Mouse (Mus musculus): ENCODE measurements around the gene Olfr183. TPM values are rescaled to one million over a fixed set of nuclear protein-coding genes. Genes with fewer than 3 reads are reported as not detected.

Gene Olfr183
- polyA plus RNA-seq, 1 experiment from 2014 or later, result not detected

Other genes with a start within 250 kb of the Olfr183 start
- gene Olfr172, start 232.2 kb upstream of the Olfr183 start, polyA plus RNA-seq (2014; fragmentation: Nextera tagmentation; extraction: Ambion mirVana), result not detected in 2 replicates
- not detected in 2 replicates for gene Olfr173, start 195.1 kb upstream of the Olfr183 start, polyA plus RNA-seq (2014; fragmentation: Nextera tagmentation; extraction: Ambion mirVana)
- gene Olfr175-ps1, start 168.6 kb upstream of the Olfr183 start, polyA plus RNA-seq (2014; fragmentation: Nextera tagmentation; extraction: Ambion mirVana), result not detected in 2 replicates
- gene Olfr177, start 120.6 kb upstream of the Olfr183 start, polyA plus RNA-seq (2014; fragmentation: Nextera tagmentation; extraction: Ambion mirVana), result not detected in 2 replicates
- not detected in 2 replicates for gene Olfr178, start 103.3 kb upstream of the Olfr183 start, polyA plus RNA-seq (2014; fragmentation: Nextera tagmentation; extraction: Ambion mirVana)
- gene Olfr181, start 66.6 kb upstream of the Olfr183 start, polyA plus RNA-seq (2014; fragmentation: Nextera tagmentation; extraction: Ambion mirVana), result not detected in 2 replicates
- gene Olfr180, start 66.0 kb upstream of the Olfr183 start, polyA plus RNA-seq (2014; fragmentation: Nextera tagmentation; extraction: Ambion mirVana), result not detected in 2 replicates
- gene Olfr186, start 34.9 kb downstream of the Olfr183 start, polyA plus RNA-seq (2014; fragmentation: Nextera tagmentation; extraction: Ambion mirVana), result not detected in 2 replicates
- gene Olfr187, start 44.4 kb downstream of the Olfr183 start, polyA plus RNA-seq (2014; fragmentation: Nextera tagmentation; extraction: Ambion mirVana), result not detected in 2 replicates
- gene Olfr190, start 82.6 kb downstream of the Olfr183 start, polyA plus RNA-seq (2014; fragmentation: Nextera tagmentation; extraction: Ambion mirVana), result not detected in 2 replicates
- gene Olfr191, start 94.5 kb downstream of the Olfr183 start, polyA plus RNA-seq (2014; fragmentation: Nextera tagmentation; extraction: Ambion mirVana), result not detected in 2 replicates
- gene Olfr193, start 116.5 kb downstream of the Olfr183 start, polyA plus RNA-seq (2014; fragmentation: Nextera tagmentation; extraction: Ambion mirVana), result not detected in 2 replicates
- gene Olfr194, start 125.7 kb downstream of the Olfr183 start, polyA plus RNA-seq (2014; fragmentation: Nextera tagmentation; extraction: Ambion mirVana), result not detected in 2 replicates
- not detected in 2 replicates for gene Olfr195, start 151.7 kb downstream of the Olfr183 start, polyA plus RNA-seq (2014; fragmentation: Nextera tagmentation; extraction: Ambion mirVana)
- gene Olfr196, start 175.1 kb downstream of the Olfr183 start, polyA plus RNA-seq (2014; fragmentation: Nextera tagmentation; extraction: Ambion mirVana), result not detected in 2 replicates
- not detected in 2 replicates for gene Olfr198, start 208.2 kb downstream of the Olfr183 start, polyA plus RNA-seq (2014; fragmentation: Nextera tagmentation; extraction: Ambion mirVana)
- gene Olfr199, start 224.4 kb downstream of the Olfr183 start, polyA plus RNA-seq (2014; fragmentation: Nextera tagmentation; extraction: Ambion mirVana), result not detected in 2 replicates

All from neural tube, embryonic 14.5 days (tissue).